Mouse (Mus musculus) heart, embryonic 12.5 days (tissue): ENCODE measurements around the gene Pkd1l3. TPM values are rescaled to one million over a fixed set of nuclear protein-coding genes. Genes with fewer than 3 reads are reported as not detected.

Experiments used
- polyA plus RNA-seq: library from polyadenylated mRNA; unstranded; fragments of >200 nt; fragmentation: Nextera tagmentation; extraction: Ambion mirVana; gene quantifications from 2 replicates; pipeline ENCODE4 v1.2.1, GENCODE M21; 2016

Pkd1l3 gene
- polyA plus RNA-seq, 1 experiment from 2014 or later, result 0.32 TPM

Other genes with a start within 250 kb of the Pkd1l3 start
- 0.23 TPM in 1 of 2 replicates, not detected in the other for gene Pmfbp1, start 120.5 kb upstream of the Pkd1l3 start, polyA plus RNA-seq
- gene Dhx38, start 48.7 kb upstream of the Pkd1l3 start, polyA plus RNA-seq, result 19.5 and 19.8 TPM in 2 replicates
- 16.2 and 17.2 TPM in 2 replicates for gene Txnl4b, start 48.6 kb upstream of the Pkd1l3 start, polyA plus RNA-seq
- gene Hp, start 35.3 kb upstream of the Pkd1l3 start, polyA plus RNA-seq, result 0.33 TPM in 1 of 2 replicates, not detected in the other
- gene Dhodh, start 5.8 kb upstream of the Pkd1l3 start, polyA plus RNA-seq, result 35.6 and 38.2 TPM in 2 replicates
- 92.8 and 96.2 TPM in 2 replicates for gene Ist1, start 78.7 kb downstream of the Pkd1l3 start, polyA plus RNA-seq
- 25.0 and 26.9 TPM in 2 replicates for gene Zfp821, start 91.0 kb downstream of the Pkd1l3 start, polyA plus RNA-seq
- 8.1 and 8.8 TPM in 2 replicates for gene Atxn1l, start 123.2 kb downstream of the Pkd1l3 start, polyA plus RNA-seq
- 44.8 and 46.7 TPM in 2 replicates for gene Ap1g1, start 164.0 kb downstream of the Pkd1l3 start, polyA plus RNA-seq